Mouse (Mus musculus) natural killer cell, adult 2 months (primary cell): ENCODE data around the gene Cpne4.

ENCODE experiments used
- DNase-seq, 2 experiments: peaks; one replicate each; pipeline ENCODE4 v3.0.0; 2022; ENCODE audit warnings: low spot score in 2 of 2

Gene Cpne4

GRCm38 (mm10) chr9:104874157-104874556, 327.1 kb downstream of the Cpne4 start:
- no peak for DNase-seq

DNA sequence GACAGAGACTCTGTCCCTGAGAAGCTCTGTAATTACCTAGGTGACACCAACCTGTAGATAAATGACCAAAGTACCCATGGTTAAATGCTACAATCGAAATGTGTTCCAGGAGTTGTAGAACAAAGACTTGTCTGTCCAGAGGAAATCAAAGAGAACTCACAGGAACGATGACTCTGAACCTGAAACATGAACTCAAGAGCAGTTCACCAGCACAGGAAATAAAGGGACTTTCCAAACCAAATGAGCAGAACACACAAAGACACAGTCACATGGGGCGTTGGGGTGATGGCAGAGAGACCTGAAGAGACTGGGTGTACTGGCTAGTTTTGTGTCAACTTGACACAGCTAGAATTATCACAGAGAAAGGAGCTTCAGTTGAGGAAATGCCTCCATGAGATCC, 329.9 kb downstream of the Cpne4 start:
- peak in 1 of 2 experiments; percentile 16 for DNase-seq

DNA sequence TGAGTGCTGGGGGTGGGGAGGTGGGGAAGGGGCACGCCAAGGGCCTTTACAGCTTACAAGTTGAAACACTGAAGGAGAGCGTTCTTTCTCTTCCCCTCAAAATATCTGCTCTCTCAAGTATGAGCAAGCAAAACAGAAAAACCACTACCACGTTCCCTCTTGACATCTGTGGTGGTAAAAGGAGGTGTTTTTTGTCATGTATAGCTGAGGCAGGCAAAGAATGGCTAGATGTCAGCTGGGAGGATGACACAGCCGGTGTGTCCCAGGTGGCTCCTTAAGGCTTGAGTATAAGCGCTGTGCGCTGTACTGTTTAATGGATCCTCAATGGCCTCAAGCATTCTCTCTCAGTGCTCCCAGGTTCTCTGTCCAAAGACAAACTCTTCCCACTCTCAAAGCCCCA, 331.5 kb downstream of the Cpne4 start:
- peak in 1 of 2 experiments; percentile 15 for DNase-seq

DNA sequence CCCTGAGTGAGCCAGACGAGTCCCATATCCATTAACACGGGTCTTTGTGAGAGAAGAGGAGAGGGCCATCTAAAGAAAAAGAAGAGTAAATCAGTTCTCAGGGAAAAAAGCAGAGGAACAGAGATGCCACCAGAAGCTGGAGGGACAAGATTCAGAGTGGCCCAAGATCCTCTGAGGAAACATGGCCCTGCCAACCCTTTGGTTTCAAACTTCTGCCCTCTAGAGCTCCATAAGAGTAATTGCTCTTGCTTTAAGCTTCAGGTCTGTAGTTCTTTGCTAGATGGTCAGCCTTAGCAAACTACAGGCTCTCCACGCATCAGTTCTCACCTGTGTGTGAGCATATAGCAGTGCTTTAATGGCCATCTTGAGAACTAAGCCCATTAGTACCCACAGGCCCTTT, 343.4 kb downstream of the Cpne4 start:
- DNase-seq, result no peak

DNA sequence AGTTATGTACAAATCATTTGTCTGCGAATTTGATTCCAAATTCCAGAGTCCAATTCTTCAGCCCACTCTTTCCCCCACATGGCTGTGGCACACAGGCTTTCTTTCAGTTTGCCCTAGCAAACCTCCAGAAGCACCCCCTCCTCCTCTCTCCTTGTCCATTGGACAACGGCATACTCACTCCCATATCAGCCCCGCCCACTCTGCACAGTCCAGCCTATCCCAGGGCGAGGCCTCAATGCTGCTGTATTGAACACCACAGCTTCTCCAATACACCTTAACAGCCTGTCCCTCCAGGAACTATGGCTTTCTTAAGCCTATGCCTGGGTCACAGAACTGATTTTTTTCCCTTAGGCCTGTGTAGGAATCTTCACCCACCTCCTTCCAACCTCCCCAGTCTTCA, 348.3 kb downstream of the Cpne4 start:
- no peak for DNase-seq

- DNase-seq, result no peak
Observed at GRCm38 (mm10) chr9:104901118-104901517, 354.0 kb downstream of the Cpne4 start.

DNA sequence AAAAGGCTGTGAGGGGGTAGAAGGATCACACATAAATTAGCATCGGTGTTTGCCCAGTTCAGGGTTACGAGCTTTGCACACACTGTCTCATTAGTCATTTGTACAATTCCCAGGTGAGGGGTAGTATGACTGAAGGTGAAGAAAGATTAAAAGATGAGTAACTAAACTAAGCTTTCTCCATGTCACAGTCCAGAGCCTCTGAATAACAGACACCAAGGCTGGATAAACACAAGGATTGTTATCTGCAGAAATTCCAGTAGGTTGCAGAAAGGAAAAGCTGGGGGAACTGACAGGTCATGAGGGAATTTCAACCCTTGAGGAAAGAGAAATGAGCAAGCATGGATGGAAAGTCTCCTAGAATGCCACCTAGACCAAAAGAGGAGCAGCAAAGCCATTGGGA, 354.7 kb downstream of the Cpne4 start:
- no peak for DNase-seq

- no peak for DNase-seq
Observed at GRCm38 (mm10) chr9:104912686-104913085, 365.6 kb downstream of the Cpne4 start.

DNA sequence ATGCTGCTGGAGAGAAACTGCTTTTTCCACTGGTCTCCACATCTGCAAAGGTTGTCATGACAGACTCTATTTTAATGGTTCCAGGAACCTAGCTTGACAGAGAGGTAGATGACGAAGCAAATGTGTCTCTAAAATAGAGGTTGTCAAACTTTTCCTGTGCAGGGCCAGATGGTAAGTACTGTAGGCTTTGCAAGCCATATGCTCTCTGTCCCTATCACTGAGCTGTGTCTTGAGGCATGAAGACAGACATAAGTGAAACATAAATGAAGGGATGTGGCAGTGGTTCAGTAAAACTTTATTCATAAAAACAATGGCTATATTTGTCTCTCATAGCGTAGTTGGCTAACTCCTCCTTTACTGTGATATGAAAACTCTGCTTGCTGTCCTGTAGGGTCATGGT, 366.2 kb downstream of the Cpne4 start:
- DNase-seq, result no peak

- DNase-seq, result no peak
Observed at GRCm38 (mm10) chr9:104921197-104921596, 374.1 kb downstream of the Cpne4 start.

- no peak for DNase-seq
Observed at GRCm38 (mm10) chr9:104922051-104922450, 375.0 kb downstream of the Cpne4 start.

DNA sequence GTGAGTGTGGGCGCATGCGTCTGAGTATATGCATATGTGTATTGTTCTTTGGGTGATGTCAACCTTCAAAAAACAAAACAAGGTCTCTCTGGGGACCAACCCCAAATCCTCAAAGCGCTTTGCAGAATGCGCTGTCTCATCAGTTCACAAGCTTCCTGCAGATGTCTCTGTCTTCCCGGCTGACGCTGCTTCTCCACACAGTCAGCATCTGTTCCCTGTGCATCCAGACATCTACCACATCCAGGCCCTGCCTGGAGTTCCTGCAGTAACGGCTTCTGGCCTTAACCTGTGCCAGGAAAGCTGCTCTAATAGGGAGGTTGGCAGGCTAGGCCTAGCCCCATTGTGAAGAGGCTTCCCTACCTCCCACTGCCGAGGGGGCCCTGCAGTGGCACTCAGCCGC, 381.7 kb downstream of the Cpne4 start:
- DNase-seq, result no peak

DNA sequence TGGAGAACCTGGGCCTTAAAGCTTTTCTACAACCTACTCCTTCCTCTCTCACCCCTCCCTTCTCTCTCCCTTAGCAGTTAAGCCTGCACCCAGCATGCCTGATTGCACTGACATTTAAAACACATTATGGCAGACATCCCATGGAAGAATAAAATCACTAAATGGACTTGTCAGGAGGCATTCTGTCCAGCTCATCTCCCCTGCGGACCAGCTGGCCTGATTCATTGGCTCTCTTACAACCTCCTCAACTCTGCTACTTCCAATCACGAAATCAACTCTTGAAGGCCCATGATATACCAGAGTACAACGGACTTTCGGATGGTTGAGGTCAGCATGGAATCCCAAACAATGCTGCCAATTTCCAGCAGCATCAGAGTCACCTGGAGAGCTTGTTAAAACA, 393.3 kb downstream of the Cpne4 start:
- DNase-seq, result no peak

GRCm38 (mm10) chr9:104950551-104950950, 403.5 kb downstream of the Cpne4 start:
- DNase-seq, result no peak

DNA sequence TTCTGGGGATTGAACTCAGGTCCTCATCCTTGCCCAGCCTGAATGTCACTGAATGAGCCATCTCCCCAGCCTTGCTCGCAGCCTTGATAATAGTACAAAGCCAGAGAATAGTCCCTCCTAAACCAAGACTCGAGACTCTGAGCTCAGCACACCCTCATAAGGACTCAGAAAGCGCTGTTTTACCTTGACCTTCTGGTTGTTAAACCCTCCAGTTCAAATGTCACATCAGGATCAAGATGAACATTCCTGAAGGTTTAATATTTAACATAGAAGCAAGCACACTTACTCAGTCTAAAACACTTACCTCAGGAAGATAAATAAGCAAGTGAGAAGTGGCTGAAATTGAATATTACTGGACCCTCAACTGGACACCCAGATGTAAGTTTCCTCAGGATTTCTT, 405.1 kb downstream of the Cpne4 start:
- DNase-seq, result no peak

- DNase-seq, result no peak
Observed at GRCm38 (mm10) chr9:104972828-104973227, 425.7 kb downstream of the Cpne4 start.

GRCm38 (mm10) chr9:104981934-104982548, 435.0 kb downstream of the Cpne4 start:
- DNase-seq, result no peak

GRCm38 (mm10) chr9:104998225-104998624, 451.1 kb downstream of the Cpne4 start:
- no peak for DNase-seq

DNA sequence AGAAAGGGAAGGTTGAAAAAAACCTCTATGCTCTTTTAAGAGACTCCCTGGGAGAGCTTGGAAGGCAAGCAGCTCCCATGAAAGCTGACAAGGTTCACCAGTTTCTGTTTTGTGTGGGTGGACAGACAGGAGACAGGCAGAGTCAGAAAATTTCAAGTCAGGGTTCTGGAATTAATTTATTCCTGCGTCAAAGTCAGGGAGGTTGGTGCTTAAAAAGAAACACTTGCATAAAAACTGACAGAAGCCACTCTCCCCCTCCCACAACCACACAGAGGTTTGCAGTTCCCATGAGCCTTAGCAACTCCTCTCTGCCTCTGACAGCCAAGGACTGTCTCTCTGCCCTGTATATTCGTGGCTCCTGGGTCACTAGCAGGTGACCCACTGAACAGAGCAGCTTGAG, 463.6 kb downstream of the Cpne4 start:
- no peak for DNase-seq

- DNase-seq, result no peak
Observed at GRCm38 (mm10) chr9:105018186-105018585, 471.1 kb downstream of the Cpne4 start.

DNA sequence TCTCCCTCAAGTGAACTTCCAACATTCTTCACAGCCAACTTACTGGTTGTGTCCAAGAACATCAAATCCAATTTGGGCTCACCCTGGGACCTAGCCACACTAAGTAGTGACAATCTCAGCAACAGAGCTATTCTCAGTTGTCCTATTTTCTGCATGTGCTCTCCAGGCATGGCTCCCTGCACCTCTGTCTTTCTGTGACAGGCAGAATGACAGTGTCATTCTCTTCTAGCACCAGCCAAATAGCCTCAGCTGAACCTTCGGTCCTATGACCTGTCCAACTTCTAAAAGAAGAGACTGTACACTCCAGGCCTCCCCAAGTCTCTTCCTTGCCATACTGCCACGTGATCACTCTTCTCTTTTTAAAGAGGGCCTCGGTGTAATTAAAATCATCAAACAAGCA, 481.2 kb downstream of the Cpne4 start:
- DNase-seq, result no peak

GRCm38 (mm10) chr9:105032572-105032971, 485.5 kb downstream of the Cpne4 start:
- no peak for DNase-seq

DNA sequence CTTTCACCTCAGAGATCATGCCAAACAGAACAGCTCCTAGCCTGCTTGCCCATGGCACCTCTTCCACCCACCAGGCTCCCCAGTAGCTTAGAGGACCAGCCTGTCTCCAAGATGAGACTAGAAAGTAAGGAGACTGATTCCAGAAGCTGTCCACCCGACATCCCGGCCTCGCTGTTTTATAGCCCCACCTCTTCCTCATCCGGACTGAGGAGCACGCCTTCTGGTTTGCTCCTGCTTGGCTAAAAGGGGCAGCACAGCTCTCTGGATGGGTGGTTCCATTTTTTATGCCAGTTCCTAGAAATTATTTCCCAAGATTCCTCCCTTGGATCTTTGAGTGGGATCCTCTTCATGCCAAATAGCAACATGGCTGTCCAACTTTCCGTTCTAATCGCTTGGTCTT, 486.6 kb downstream of the Cpne4 start:
- DNase-seq, result no peak

DNA sequence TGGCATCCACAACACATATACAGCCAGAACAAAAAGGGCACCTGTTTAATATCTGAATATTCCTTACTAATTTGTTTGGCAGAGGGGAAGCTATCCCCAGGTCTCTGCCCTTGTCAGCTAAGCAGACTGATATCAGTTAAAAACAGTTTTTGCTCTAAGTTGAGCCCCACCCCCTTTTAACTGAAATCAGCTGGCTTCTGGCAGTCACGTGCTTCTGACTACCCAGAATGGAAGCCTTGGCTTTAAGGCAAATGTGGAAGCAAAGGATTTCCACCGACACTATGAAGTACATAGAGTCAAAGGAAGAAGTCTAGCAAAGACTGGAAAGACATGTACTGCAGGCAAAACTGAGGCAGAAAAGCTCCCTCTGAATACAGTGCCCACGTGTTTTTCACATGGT, 490.8 kb downstream of the Cpne4 start:
- DNase-seq, result no peak
